Mouse (Mus musculus): Measurements from ENCODE around the gene Krtap24-1. TPM values are rescaled to one million over a fixed set of nuclear protein-coding genes. Genes with fewer than 3 reads are reported as not detected.

Gene Krtap24-1
- polyA plus RNA-seq, 1 experiment from 2014 or later, result not detected

DNA sequence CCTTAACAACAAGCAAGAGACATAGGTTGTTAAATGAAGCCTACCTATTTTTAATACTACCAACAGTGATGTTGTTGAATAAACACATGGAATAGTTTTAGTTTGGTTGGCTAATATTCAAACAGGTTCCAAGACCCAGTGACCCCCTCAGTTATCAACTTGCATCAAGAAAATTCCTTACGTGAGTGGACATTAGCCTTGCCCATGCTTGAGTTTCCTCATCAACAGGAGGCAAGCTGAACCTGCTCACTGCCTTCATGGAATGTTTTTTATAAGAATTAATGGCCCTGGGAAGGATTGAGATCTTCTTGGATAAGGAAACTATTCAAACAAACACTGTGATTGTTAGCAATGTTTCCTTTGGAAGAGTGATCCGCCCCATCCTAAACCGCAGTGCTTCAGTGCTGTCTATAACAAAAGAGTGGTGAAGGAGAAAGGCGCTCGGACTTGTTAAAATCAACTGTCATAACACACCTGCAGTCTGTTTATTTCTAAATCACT is 39.1 kb downstream of the Krtap24-1 start:
- Histone ChIP-seq H3K27me3 (ENCODE audit: control insufficient read depth, insufficient read depth, low read length) (no peaks in the 10 kb centered on the region), H3K27ac (ENCODE audit: low read length) (no peak overlapping the region), H3K9ac (ENCODE audit: low read length) (no peak overlapping the region), H3K9me3 (replicated peaks; ENCODE audit: control insufficient read depth, low read length) (no peaks in the 10 kb centered on the region), H3K36me3 (ENCODE audit: control insufficient read depth, insufficient read depth) (no peaks in the 10 kb centered on the region), H3K4me2 (ENCODE audit: low read depth, low read length) (no peak overlapping the region), H3K4me1 (ENCODE audit: control insufficient read depth, insufficient read depth, low read length) (no peaks in the 10 kb centered on the region), H3K4me3 (ENCODE audit: low read length) (no peak overlapping the region)
- no peak for ATAC-seq (replicated peaks; ENCODE audit: extremely low read depth, insufficient read depth, low FRiP score)
- WGBS, result 76% methylated on average over 5 of the region's 5 CpGs

DNA sequence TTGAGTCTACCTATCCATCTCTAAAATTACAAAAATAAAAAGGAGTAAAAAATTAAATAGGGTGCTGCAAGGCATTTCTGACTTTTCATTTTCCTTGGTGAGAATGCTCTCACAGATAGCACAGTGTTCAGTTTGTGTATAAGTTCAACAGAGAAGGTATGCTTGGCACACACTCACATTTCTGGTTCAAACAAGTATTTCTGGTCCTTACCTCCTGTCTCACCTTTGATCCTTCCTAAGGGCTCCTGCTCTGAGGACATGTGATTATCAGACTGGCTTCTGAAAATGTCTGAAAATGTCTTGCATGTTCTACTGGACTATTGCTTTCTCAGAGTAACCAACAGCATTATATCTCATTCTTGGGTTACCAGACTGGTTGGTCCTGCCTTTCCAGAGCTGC is 41.9 kb downstream of the Krtap24-1 start:
- no peaks in the 10 kb centered on the region for H3K36me3 ChIP-seq (ENCODE audit: control insufficient read depth, insufficient read depth)
- H3K4me3 ChIP-seq (ENCODE audit: low read length), result no peak overlapping the region
- no peak overlapping the region for H3K9ac ChIP-seq (ENCODE audit: low read length)
- no peaks in the 10 kb centered on the region for H3K9me3 ChIP-seq (replicated peaks; ENCODE audit: control insufficient read depth, low read length)
- no peaks in the 10 kb centered on the region for H3K27me3 ChIP-seq (ENCODE audit: control insufficient read depth, insufficient read depth, low read length)
- no peak overlapping the region for H3K27ac ChIP-seq (ENCODE audit: low read length)
- ATAC-seq (replicated peaks; ENCODE audit: extremely low read depth, insufficient read depth, low FRiP score), result no peak
- no peak overlapping the region for H3K4me2 ChIP-seq (ENCODE audit: low read depth, low read length)
- H3K4me1 ChIP-seq (ENCODE audit: control insufficient read depth, insufficient read depth, low read length), result no peaks in the 10 kb centered on the region

DNA sequence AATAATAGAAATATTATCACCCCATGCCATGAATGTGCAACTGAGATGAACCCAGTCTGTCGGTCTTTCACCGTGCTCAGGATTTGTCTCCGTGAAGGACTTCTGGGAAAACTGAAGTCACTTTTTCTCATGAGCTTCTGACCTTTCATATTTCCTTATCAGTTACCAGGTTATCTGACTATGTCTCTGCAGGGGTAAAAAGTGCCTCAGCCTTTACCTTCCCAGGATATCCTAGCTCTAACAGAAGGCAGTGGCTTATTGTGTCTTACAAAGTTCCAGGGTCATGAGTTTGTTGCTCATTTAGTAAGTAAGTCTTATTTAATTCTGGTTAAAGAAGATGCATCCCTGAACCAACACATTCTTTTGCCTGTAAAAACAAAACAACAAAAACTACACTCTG is 42.3 kb downstream of the Krtap24-1 start:
- ATAC-seq (replicated peaks; ENCODE audit: extremely low read depth, insufficient read depth, low FRiP score), result no peak
- Histone ChIP-seq H3K4me2 (ENCODE audit: low read depth, low read length) (no peak overlapping the region), H3K9me3 (replicated peaks; ENCODE audit: control insufficient read depth, low read length) (no peaks in the 10 kb centered on the region), H3K4me1 (ENCODE audit: control insufficient read depth, insufficient read depth, low read length) (no peaks in the 10 kb centered on the region), H3K9ac (ENCODE audit: low read length) (no peak overlapping the region), H3K27me3 (ENCODE audit: control insufficient read depth, insufficient read depth, low read length) (no peaks in the 10 kb centered on the region), H3K4me3 (ENCODE audit: low read length) (no peak overlapping the region), H3K36me3 (ENCODE audit: control insufficient read depth, insufficient read depth) (no peaks in the 10 kb centered on the region), H3K27ac (ENCODE audit: low read length) (no peak overlapping the region)
- 71% methylated on average over 3 of the region's 3 CpGs for WGBS

DNA sequence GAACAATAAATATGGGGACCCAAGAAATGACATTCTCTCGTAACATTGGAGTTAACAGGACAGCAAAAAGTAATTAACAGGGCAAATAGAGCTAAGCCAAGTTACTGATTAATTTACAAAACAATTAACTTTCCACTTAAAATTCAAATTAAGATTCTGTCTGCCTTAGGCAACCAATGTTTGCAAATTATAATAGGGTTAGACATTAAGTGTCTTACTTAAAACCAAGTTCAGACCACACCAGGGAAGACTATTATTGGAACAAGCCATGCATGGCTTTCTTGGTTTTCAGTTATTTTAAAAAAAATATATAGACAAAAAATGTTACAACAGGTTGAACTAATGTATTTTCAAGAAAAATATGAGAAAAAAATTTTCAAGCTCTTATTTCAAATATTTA is 43.0 kb downstream of the Krtap24-1 start:
- no peak overlapping the region for H3K4me2 ChIP-seq (ENCODE audit: low read depth, low read length)
- no peaks in the 10 kb centered on the region for H3K4me1 ChIP-seq (ENCODE audit: control insufficient read depth, insufficient read depth, low read length)
- no peak for ATAC-seq (replicated peaks; ENCODE audit: extremely low read depth, insufficient read depth, low FRiP score)
- no peaks in the 10 kb centered on the region for H3K27me3 ChIP-seq (ENCODE audit: control insufficient read depth, insufficient read depth, low read length)
- H3K4me3 ChIP-seq (ENCODE audit: low read length), result no peak overlapping the region
- H3K36me3 ChIP-seq (ENCODE audit: control insufficient read depth, insufficient read depth), result no peaks in the 10 kb centered on the region
- H3K9me3 ChIP-seq (replicated peaks; ENCODE audit: control insufficient read depth, low read length), result no peaks in the 10 kb centered on the region
- H3K27ac ChIP-seq (ENCODE audit: low read length), result no peak overlapping the region
- no peak overlapping the region for H3K9ac ChIP-seq (ENCODE audit: low read length)
- 82% methylated on average over 1 of the region's 1 CpGs for WGBS

DNA sequence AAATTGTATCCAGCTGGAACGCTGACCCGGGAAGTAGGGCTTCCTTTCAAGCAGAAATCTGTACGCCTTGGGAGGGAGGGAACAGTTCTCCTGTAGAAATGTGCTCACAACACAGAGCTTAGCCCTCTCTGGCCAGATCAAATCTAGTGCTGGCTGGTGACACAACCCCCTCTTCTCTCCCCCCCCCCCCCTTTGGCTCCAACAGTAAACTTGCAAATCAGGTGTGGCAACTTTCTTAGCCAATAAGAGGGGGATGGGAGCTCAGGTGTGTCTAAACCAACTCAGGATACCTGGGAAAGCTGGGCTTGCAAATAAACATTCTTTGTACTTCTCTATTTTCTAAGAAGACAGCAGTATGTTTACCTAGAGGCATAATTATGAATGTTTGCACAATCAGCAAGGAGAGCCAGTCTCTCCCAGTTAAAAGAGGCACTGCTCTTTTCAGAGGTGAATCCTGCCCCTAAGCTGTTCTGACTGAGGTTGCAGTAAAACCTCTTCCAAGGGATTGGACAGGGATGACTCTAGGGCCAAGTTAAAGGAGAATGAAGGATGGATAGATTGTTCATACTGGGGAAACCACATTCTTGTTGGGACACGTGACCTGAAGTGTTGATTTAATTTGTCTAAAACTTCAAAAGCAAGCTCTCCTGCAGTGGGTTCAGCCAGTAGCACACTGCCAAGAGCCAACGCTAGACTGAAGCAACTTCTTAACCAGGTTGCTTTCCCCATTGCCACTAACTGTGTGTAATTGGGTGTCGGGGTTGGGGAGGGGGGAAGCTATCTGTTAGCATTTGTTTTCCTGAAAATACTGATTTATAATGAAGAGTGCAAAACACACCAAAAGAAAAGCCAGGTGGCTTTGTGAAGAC is 48.8 kb downstream of the Krtap24-1 start, which contains the start of gene Cldn8:
TSS of gene Cldn8 (minus strand) at position 139 of the 869 bp plus-strand sequence.
- Histone ChIP-seq H3K9ac (ENCODE audit: low read length) (no peak within 1 kb of the TSS), H3K4me1 (ENCODE audit: control insufficient read depth, insufficient read depth, low read length) (no peaks in the 10 kb centered on the region), H3K27ac (ENCODE audit: low read length) (no peak within 1 kb of the TSS), H3K36me3 (ENCODE audit: control insufficient read depth, insufficient read depth) (no peaks in the 10 kb centered on the region), H3K27me3 (ENCODE audit: control insufficient read depth, insufficient read depth, low read length) (no peaks in the 10 kb centered on the region), H3K9me3 (replicated peaks; ENCODE audit: control insufficient read depth, low read length) (no peaks in the 10 kb centered on the region), H3K4me2 (ENCODE audit: low read depth, low read length) (no peak within 1 kb of the TSS), H3K4me3 (ENCODE audit: low read length) (no peak within 1 kb of the TSS)
- 64% methylated on average over 6 of the region's 6 CpGs for WGBS
- no peak for ATAC-seq (replicated peaks; ENCODE audit: extremely low read depth, insufficient read depth, low FRiP score)

DNA sequence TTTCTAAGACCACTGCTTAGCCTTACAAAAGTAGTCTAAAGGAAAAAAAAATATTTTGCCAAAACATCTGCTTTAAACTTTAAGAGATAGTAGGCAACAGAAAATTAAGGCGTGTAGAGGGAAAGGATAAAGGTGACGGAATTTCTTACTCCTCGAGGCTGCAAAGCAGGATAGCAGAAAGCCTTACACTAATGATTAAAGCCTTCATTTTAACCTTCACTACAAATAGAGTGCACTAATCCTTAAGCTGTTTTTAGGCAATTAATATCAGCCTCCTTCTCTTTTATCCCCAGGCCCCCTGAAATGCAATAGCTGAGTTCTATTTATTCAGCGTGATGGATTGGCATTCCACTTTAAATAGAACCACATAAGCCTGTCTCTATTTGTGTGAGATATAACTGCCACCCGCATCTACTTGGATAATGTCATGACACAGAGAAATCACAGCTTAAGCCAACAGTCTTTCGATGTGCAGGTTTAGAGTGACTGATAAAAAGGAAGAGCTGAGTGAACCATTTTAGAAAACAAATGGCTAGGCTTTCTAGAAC is 50.4 kb downstream of the Krtap24-1 start:
- ATAC-seq (replicated peaks; ENCODE audit: extremely low read depth, insufficient read depth, low FRiP score), result no peak
- no peaks in the 10 kb centered on the region for H3K4me1 ChIP-seq (ENCODE audit: control insufficient read depth, insufficient read depth, low read length)

More for the DNA sequence above, 50.4 kb downstream of the Krtap24-1 start:
- Histone ChIP-seq H3K4me3 (ENCODE audit: low read length) (no peak overlapping the region), H3K9me3 (replicated peaks; ENCODE audit: control insufficient read depth, low read length) (no peaks in the 10 kb centered on the region), H3K36me3 (ENCODE audit: control insufficient read depth, insufficient read depth) (no peaks in the 10 kb centered on the region), H3K9ac (ENCODE audit: low read length) (no peak overlapping the region), H3K4me2 (ENCODE audit: low read depth, low read length) (no peak overlapping the region), H3K27ac (ENCODE audit: low read length) (no peak overlapping the region), H3K27me3 (ENCODE audit: control insufficient read depth, insufficient read depth, low read length) (no peaks in the 10 kb centered on the region)
- 41% methylated on average over 6 of the region's 6 CpGs for WGBS

Other genes starting within 250 kb of the Krtap24-1 start
- gene Cldn17, start 105.3 kb downstream of the Krtap24-1 start, polyA plus RNA-seq (2015; fragmentation: Nextera tagmentation; extraction: Ambion mirVana), result not detected in 2 replicates
- 1.1 and 1.2 TPM in 2 replicates for gene Cldn8, start 49.1 kb downstream of the Krtap24-1 start, polyA plus RNA-seq (2015; fragmentation: Nextera tagmentation; extraction: Ambion mirVana)
- not detected in 2 replicates for gene 2310079G19Rik, start 15.4 kb upstream of the Krtap24-1 start, polyA plus RNA-seq (2015; fragmentation: Nextera tagmentation; extraction: Ambion mirVana)
- gene Krtap26-1, start 35.5 kb upstream of the Krtap24-1 start, polyA plus RNA-seq (2015; fragmentation: Nextera tagmentation; extraction: Ambion mirVana), result not detected in 2 replicates
- gene Krtap27-1, start 59.4 kb upstream of the Krtap24-1 start, polyA plus RNA-seq (2015; fragmentation: Nextera tagmentation; extraction: Ambion mirVana), result not detected in 2 replicates
- not detected in 2 replicates for gene 2310061N02Rik, start 95.7 kb upstream of the Krtap24-1 start, polyA plus RNA-seq (2015; fragmentation: Nextera tagmentation; extraction: Ambion mirVana)
- gene Krtap13-1, start 116.6 kb upstream of the Krtap24-1 start, polyA plus RNA-seq (2015; fragmentation: Nextera tagmentation; extraction: Ambion mirVana), result not detected in 2 replicates
- gene Krtap13, start 139.4 kb upstream of the Krtap24-1 start, polyA plus RNA-seq (2015; fragmentation: Nextera tagmentation; extraction: Ambion mirVana), result 0.22 TPM in 1 of 2 replicates, not detected in the other
- 0.14 TPM in 1 of 2 replicates, not detected in the other for gene 2310034C09Rik, start 146.6 kb upstream of the Krtap24-1 start, polyA plus RNA-seq (2015; fragmentation: Nextera tagmentation; extraction: Ambion mirVana)
- not detected in 2 replicates for gene 2310057N15Rik, start 161.9 kb upstream of the Krtap24-1 start, polyA plus RNA-seq (2015; fragmentation: Nextera tagmentation; extraction: Ambion mirVana)
- not detected in 2 replicates for gene Gm5965, start 165.6 kb upstream of the Krtap24-1 start, polyA plus RNA-seq (2015; fragmentation: Nextera tagmentation; extraction: Ambion mirVana)
- gene Gm20741, start 199.9 kb upstream of the Krtap24-1 start, polyA plus RNA-seq (2015; fragmentation: Nextera tagmentation; extraction: Ambion mirVana), result not detected in 2 replicates
- gene Krtap15, start 207.9 kb upstream of the Krtap24-1 start, polyA plus RNA-seq (2015; fragmentation: Nextera tagmentation; extraction: Ambion mirVana), result not detected in 2 replicates
- gene Krtap14, start 213.9 kb upstream of the Krtap24-1 start, polyA plus RNA-seq (2015; fragmentation: Nextera tagmentation; extraction: Ambion mirVana), result not detected in 2 replicates